Mouse (Mus musculus): ENCODE results near the gene Apmap.

Apmap gene

GRCm38 (mm10) chr2:150608087-150608799 is at the start of gene Apmap:
TSS of gene Apmap (minus strand) at chr2:150608567.
- WGBS, result under 1% methylated on average over 42 of the region's 42 CpGs

DNA sequence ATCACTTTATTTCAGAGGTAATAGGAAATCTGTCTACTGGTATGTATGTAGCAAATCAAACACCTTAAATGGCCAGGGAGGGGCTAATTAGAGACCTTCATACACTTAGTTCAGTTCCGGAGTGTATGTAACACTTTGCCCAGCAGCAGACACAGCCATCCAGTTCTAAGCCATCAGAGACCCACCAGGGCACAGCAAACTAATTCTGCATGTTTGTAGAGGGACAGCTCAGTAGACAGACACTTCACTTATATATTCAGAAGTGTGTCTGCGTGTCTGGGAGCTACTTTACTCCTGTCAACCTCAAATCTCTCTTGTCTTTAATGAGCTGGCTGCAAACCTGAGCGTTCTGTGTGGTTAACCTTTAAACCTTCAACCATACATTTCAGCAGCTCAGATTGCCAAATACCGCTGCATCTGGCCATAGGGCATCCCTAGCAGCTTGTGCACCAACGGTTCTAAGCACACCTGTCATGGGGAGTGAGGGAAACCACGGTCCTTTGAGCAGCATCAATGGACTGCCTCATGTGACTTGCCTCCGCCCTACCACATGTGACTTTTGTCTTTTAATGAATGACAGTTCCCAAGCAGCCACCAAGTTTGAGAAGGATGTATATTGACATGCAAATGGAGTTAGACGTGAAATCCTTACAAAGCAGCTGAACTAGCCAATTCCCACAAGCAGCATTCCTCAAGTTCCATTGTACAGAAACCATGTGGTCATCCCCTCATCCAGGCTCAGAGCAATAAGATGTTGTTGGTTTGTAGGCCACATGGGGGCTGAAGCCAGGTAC is 48.8 kb upstream of the Apmap start:
- 64% methylated on average over 8 of the region's 8 CpGs for WGBS

GRCm38 (mm10) chr2:150656112-150656511 is 47.7 kb upstream of the Apmap start:
- WGBS, result 96% methylated on average over 3 of the region's 3 CpGs

- 76% methylated on average over 6 of the region's 6 CpGs for WGBS
Measured at GRCm38 (mm10) chr2:150655290-150655689, 46.9 kb upstream of the Apmap start.

DNA sequence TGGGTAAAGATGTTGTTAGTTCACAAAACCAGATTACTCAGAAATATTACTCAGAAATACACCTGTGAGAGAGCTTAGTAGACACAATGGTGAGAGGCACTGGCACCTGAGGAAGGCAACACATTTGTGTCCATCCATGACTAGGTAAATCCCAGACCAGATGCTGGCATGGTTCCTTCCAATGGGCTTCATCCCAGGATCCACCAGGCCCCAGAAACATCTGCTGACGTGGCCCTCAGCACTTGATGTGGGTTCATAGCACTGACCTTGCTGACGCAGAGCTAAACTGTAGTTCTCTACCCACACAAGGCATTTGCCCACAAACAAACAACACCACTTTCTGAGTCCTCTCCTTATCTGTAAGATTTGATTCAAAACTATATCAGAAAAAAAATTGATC is 46.4 kb upstream of the Apmap start:
- WGBS, result 93% methylated on average over 2 of the region's 2 CpGs

GRCm38 (mm10) chr2:150651366-150651765 is 43.0 kb upstream of the Apmap start:
- WGBS, result 64% methylated on average over 9 of the region's 9 CpGs

DNA sequence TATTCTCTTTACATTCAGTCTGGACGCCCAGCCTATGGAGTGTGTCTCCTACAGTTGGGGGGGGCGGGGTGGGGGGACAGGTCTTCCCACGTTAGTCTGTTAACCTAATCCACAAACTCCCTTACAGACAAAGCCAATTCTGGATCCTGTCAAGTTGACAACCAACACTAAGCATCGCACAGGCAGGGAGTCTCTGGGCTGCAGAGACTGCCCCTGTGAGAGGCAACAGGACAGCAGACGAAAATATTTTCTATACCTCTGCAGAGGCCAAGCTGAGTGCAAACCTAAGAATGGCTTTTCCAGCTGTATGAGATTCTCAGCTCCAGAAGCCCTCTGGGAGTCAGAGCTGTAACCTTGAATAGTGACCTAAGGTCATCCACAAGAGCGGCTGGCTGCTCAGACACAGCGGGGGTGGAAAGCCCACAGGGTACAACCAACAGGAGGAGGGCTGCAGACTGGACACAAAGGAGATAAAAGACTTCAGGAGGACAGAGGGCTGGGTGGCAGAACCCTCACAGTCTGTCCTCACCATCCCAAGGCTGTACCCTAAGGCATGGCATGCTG is 42.2 kb upstream of the Apmap start:
- 64% methylated on average over 7 of the region's 7 CpGs for WGBS

GRCm38 (mm10) chr2:150648300-150648895 is 40.0 kb upstream of the Apmap start:
- 47% methylated on average over 13 of the region's 13 CpGs for WGBS

- WGBS, result 53% methylated on average over 14 of the region's 14 CpGs
Measured at GRCm38 (mm10) chr2:150647681-150648299, 39.4 kb upstream of the Apmap start.

DNA sequence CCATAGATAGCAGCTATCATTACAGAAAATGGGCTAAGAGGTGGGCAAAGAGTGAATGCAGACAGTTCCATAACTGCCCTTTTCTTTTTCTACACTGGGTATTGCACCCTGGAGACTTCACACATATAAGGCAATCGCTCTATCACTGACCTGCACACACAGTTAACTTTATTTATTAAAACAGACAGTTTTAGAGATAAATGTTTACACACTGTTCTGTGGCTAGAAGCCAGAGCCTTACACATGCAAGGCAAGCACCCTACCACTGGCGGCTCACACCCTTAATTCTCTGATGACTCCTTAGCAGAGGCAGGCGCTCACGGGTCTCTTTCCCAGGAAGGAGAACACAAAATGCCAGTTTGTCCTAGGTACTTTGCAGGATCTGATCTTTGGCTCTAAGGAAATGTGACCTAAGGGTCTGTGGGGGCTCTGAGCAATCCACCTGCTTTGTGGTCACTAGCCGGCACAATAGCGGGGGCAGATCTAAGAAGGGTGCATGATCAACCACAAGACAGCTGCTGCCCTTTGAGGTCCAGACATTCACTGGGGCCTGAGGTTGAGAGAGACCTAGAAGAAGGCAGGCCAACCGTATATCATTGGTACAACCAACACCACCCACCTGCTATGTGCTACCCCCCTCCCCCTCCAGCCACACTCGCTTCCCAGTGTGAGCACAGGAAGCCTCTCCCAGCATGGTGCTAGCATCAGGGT is 38.2 kb upstream of the Apmap start:
- WGBS, result 89% methylated on average over 8 of the region's 8 CpGs

GRCm38 (mm10) chr2:150645225-150645624 is 36.9 kb upstream of the Apmap start:
- WGBS, result 92% methylated on average over 4 of the region's 4 CpGs

GRCm38 (mm10) chr2:150643726-150644415 is 35.5 kb upstream of the Apmap start:
- WGBS, result 52% methylated on average over 8 of the region's 8 CpGs

DNA sequence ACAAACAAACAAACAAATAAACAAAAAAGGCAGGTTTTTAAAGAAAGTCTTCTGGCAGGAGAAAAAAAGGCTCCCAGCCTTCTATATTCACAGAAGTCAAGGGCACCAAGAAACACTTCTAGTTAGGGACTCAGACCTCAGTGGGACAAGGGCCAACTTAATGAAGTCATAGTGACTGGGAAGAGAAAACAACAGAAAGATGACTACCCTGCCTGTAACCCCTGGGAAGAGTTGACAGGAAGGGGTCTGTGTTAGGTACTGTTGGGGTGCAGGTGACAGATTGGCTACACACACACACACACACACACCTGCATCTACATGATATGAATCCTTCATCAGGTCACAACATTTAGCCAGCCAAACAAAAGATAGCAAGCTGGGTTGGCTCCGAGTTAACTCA is 34.8 kb upstream of the Apmap start:
- WGBS, result 67% methylated on average over 1 of the region's 1 CpGs

- WGBS, result 77% methylated on average over 2 of the region's 2 CpGs
Measured at GRCm38 (mm10) chr2:150638370-150638733, 30.0 kb upstream of the Apmap start.

DNA sequence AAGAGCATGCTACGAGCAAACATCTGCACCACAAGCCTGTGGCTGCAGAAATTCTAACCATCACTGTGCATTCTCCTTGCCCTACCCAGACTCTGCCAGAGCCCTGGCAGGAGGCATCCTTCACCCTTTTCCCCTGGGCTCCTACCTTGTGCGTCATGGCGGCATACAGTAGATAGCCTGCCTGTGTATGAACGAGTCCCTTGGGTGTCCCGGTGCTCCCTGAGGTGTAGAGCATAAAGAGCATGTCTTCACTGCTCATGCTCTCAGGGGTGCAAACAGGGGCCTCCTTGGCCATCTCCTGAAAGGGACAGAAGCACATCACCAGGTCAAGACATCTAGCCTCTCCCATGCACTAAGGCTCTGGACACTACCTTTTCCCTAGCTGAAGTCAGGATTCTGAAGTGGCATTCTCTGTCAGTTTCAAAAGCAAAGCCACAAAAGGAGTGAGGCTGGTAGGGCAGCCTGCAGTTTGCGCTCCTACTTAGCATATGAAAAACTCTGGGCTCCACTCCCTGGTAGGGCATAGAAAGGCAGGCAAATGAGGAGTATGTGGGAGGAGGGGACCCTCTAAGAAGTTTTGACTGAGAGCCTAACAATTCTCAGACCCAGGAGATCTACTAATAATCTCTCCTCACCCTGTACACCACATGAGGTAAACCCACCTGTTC is 29.5 kb upstream of the Apmap start:
- WGBS, result 63% methylated on average over 6 of the region's 6 CpGs

- WGBS, result 74% methylated on average over 3 of the region's 3 CpGs
Measured at GRCm38 (mm10) chr2:150635877-150636446, 27.6 kb upstream of the Apmap start.

- 83% methylated on average over 4 of the region's 4 CpGs for WGBS
Measured at GRCm38 (mm10) chr2:150629255-150629654, 20.9 kb upstream of the Apmap start.

DNA sequence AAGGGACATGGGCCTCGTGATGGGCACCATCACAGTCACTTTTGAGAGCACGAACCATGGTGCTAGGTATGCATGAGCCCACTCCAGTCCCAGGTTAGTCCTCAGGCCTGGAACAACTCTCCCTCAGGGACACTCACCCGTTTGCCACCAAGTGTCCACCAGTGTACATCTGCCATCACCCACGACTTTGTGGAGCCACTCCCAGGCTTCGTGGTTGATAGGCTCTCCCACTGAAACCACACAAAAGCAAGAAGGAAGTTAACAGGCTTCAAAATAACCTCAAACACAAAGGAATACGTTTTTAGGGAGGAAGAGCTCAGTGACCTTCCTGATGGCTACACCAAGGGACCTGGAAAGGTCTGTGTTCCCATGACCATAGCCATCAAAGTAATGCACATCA is 18.8 kb upstream of the Apmap start:
- 75% methylated on average over 6 of the region's 6 CpGs for WGBS

- WGBS, result 93% methylated on average over 8 of the region's 8 CpGs
Measured at GRCm38 (mm10) chr2:150624926-150625325, 16.6 kb upstream of the Apmap start.

GRCm38 (mm10) chr2:150623957-150624356 is 15.6 kb upstream of the Apmap start:
- WGBS, result 87% methylated on average over 3 of the region's 3 CpGs
